Comparison of ENCODE assay signal across 18 mouse cellular contexts in the genomic region with DNA sequence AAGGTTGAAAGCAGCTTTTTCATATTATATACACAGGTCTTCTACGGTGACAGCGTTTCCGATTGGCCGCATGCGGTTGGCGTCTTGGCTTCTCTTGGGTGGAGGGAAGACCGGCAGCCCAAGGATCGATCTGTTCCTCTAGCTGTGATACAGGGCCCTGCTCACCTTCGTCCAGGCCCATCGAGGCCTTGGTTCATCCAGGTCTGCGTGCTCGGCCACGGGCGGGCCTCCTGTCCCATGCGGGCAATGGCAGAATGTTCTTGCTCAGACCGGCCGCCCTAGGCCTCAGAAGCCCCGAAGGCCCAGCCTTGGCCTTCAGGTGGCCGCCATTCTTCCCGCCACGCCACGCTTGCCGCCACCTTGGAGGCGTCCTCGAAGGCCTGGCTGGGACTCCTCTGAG.
"Had no signal": no experiment of that assay in that cellular context is flagged by ENCODE, and none has a peak within 500 bp of the region (broad histone marks: within the 10 kb centered on the region; RNA-seq: fewer than 3 reads in every experiment).

No protein-coding gene starts in this region.

- H3K9ac ChIP-seq: limb, embryonic 13.5 days; liver, embryonic 14.5 days; liver, postnatal 0 days; lung, embryonic 15.5 days; stomach, embryonic 15.5 days had no signal

- H3K36me3 ChIP-seq: limb, embryonic 10.5 days; limb, embryonic 13.5 days; lung, embryonic 15.5 days; stomach, embryonic 15.5 days had no signal

- H3K4me2 ChIP-seq: limb, embryonic 13.5 days; lung, embryonic 15.5 days; midbrain, embryonic 11.5 days; stomach, embryonic 15.5 days had no signal

- H3K4me3 ChIP-seq: limb, embryonic 10.5 days; limb, embryonic 13.5 days; lung, embryonic 15.5 days; stomach, embryonic 15.5 days had no signal

- H3K4me1 ChIP-seq: limb, embryonic 10.5 days; limb, embryonic 13.5 days; lung, embryonic 15.5 days; stomach, embryonic 15.5 days had no signal

- DNase-seq: kidney, adult 18-20 months; kidney, adult 9 months; kidney, postnatal 14 days; kidney, postnatal 4 days; liver, postnatal 0 days; lung, postnatal 14 days; lung, postnatal 4 days; midbrain, embryonic 14.5 days; retina, postnatal 1 day; right cerebral cortex, postnatal 25 days; spleen, adult 18-20 months; thymus, postnatal 25 days had no signal

- ATAC-seq: liver, postnatal 0 days had no signal

- H3K27me3 ChIP-seq: limb, embryonic 13.5 days; lung, embryonic 15.5 days; stomach, embryonic 15.5 days had no signal

- H3K27ac ChIP-seq: limb, embryonic 10.5 days; limb, embryonic 13.5 days; liver, embryonic 14.5 days; lung, embryonic 15.5 days; stomach, embryonic 15.5 days had no signal

- H3K9me3 ChIP-seq: limb, embryonic 10.5 days; lung, embryonic 15.5 days; stomach, embryonic 15.5 days had no signal
